Mouse (Mus musculus) gastrocnemius, adult 8-10 months (tissue): ENCODE results near the gene Ren1. TPM values are rescaled to one million over a fixed set of nuclear protein-coding genes. Genes with fewer than 3 reads are reported as not detected.

Experiments used
- DNase-seq, 2 experiments: peaks; one replicate each; pipeline ENCODE4 v3.0.0; 2022; ENCODE audit warnings: low spot score in 2 of 2
- total RNA-seq, 4 experiments: library from RNA; stranded (reverse); gene quantifications; 2 replicates each; pipeline ENCODE4 v1.2.4; 2022

Ren1 gene
- total RNA-seq, 4 experiments from 2014 or later: not detected

- no peak for DNase-seq
These were observed 6.0 kb upstream of the Ren1 start for GRCm38 (mm10) chr1:133344357-133344756.

- DNase-seq: no peak
These were observed 3.8 kb upstream of the Ren1 start for GRCm38 (mm10) chr1:133346531-133346930.

- no peak for DNase-seq
These were observed 3.1 kb upstream of the Ren1 start for GRCm38 (mm10) chr1:133347226-133347625.

GRCm38 (mm10) chr1:133347693-133348520, 2.4 kb upstream of the Ren1 start:
- DNase-seq: no peak

- no peak for DNase-seq
These were observed 1.5 kb downstream of the Ren1 start for GRCm38 (mm10) chr1:133351762-133352161.

GRCm38 (mm10) chr1:133353371-133353809, 3.1 kb downstream of the Ren1 start:
- DNase-seq: peak in 1 of 2 experiments; percentile 33

- DNase-seq: no peak
These were observed 5.2 kb downstream of the Ren1 start for GRCm38 (mm10) chr1:133355469-133355868.

GRCm38 (mm10) chr1:133355912-133356311, 5.6 kb downstream of the Ren1 start:
- no peak for DNase-seq

GRCm38 (mm10) chr1:133356330-133356729, 6.0 kb downstream of the Ren1 start:
- no peak for DNase-seq

- no peak for DNase-seq
These were observed 10.7 kb downstream of the Ren1 start for GRCm38 (mm10) chr1:133361006-133361405.

GRCm38 (mm10) chr1:133362103-133362502, 11.8 kb downstream of the Ren1 start:
- no peak for DNase-seq

- peak; percentile 51 to 56 for DNase-seq
These were observed 13.1 kb downstream of the Ren1 start, which contains the start of gene Etnk2 for GRCm38 (mm10) chr1:133363276-133364021. Gene Etnk2, plus strand, starts transcription at chr1:133363572.

GRCm38 (mm10) chr1:133364022-133364630, 13.8 kb downstream of the Ren1 start:
- DNase-seq: no peak

- DNase-seq: no peak
These were observed 14.6 kb downstream of the Ren1 start for GRCm38 (mm10) chr1:133364890-133365289.

- no peak for DNase-seq
These were observed 16.8 kb downstream of the Ren1 start for GRCm38 (mm10) chr1:133366951-133367605.

GRCm38 (mm10) chr1:133367606-133368488, 17.5 kb downstream of the Ren1 start:
- DNase-seq: no peak

GRCm38 (mm10) chr1:133368644-133369043, 18.3 kb downstream of the Ren1 start:
- no peak for DNase-seq

GRCm38 (mm10) chr1:133370352-133370751, 20.0 kb downstream of the Ren1 start:
- no peak for DNase-seq

GRCm38 (mm10) chr1:133371431-133371830, 21.1 kb downstream of the Ren1 start:
- DNase-seq: no peak

- DNase-seq: no peak
These were observed 21.8 kb downstream of the Ren1 start for GRCm38 (mm10) chr1:133372113-133372512.
